Mouse (Mus musculus) heart, postnatal 0 days (tissue): ENCODE results near the gene Ccdc155.

Source experiments
- CTCF ChIP-seq: IDR thresholded peaks from 2 replicates; pipeline ENCODE4 v1.5.1; 2016; ENCODE audit warnings: antibody characterized with exemption, control low read depth, low read depth
- EP300 ChIP-seq: IDR thresholded peaks from 2 replicates; pipeline ENCODE4 v1.6.1; 2016; ENCODE audit warnings: antibody characterized with exemption, low read depth

- TF ChIP-seq CTCF, result no peak
- no peak for TF ChIP-seq EP300
These were observed 45.7 kb downstream of the Ccdc155 start for GRCm38 (mm10) chr7:45158991-45159390.
